Mouse (Mus musculus): ENCODE measurements around the gene Gm42674. TPM values are rescaled to one million over a fixed set of nuclear protein-coding genes. Genes with fewer than 3 reads are reported as not detected.

Gm42674 gene
- polyA plus RNA-seq (2015; fragmentation: Nextera tagmentation; extraction: Ambion mirVana), result not detected in 2 replicates

DNA sequence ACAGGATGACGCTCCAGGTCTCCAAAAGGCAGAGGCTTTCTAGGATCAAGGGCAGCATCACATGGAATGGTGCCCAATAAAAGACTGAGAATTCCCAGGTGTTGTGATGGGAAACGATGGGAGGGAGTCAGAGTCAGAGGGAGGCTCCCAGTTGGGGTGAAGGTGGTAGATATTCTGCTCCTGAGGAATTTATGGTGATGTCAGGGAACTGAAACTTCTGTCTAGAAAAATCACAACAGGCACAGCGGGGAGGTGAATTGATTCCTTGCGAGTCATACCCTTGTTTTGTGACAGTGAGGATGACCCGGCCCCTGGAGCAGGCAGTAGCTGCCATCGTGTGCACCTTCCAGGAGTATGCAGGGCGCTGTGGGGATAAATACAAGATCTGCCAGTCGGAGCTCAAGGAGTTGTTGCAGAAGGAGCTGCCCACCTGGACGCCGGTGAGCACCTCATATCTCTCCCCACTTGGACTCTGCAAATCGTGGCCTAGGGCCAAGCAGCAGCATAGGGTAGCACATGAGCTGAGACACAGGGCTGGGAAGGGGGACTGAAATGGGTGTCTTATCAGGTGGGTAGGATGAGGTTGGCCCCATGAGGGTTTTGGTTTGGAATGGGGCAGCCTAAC lies at the start of gene Gm42674:
Gene Gm42674, plus strand, starts transcription at position 419 of the 625 bp plus-strand sequence.
- no peaks in the 10 kb centered on the region for H3K9me3 ChIP-seq (ENCODE audit: low read length)
- ATAC-seq (ENCODE audit: low FRiP score, low TSS enrichment), result no peak
- no peak within 1 kb of the TSS for H3K9ac ChIP-seq (replicated peaks; ENCODE audit: low read length)
- H3K4me3 ChIP-seq (ENCODE audit: low read length), result no peak within 1 kb of the TSS
- H3K4me2 ChIP-seq (replicated peaks; ENCODE audit: low read depth, low read length), result no peak within 1 kb of the TSS
- peaks cover 26% of the 10 kb centered on the region for H3K4me1 ChIP-seq (ENCODE audit: insufficient read depth, low read length)
- 82% methylated on average over 11 of the region's 11 CpGs for WGBS
- H3K27me3 ChIP-seq (ENCODE audit: insufficient read depth, low read length), result no peaks in the 10 kb centered on the region
- no peak within 1 kb of the TSS for H3K27ac ChIP-seq (ENCODE audit: low read length)
- H3K36me3 ChIP-seq (ENCODE audit: insufficient read depth, low read length), result no peaks in the 10 kb centered on the region

DNA sequence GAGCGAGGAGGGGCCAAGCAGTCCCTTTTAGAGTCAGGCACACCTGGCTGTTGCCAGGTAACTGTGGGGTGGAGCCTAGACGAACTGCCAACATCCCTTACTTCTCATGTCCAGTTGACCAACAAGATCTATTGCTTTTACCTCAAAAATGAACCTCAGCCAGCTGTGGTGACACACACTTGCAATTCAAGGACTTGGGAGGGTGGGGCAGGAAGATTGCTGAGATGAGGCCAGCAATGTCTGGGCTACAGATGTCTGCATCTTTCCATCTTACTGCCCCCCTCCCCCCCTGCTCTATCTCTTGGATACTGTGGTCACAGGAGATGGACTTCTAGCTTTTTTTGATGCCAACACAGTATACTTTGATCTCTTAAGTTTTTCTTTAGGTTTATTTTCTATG lies 49.5 kb upstream of the Gm42674 start:
- ATAC-seq (ENCODE audit: low FRiP score, low TSS enrichment), result no peak
- H3K36me3 ChIP-seq (ENCODE audit: insufficient read depth, low read length), result no peaks in the 10 kb centered on the region
- H3K4me1 ChIP-seq (ENCODE audit: insufficient read depth, low read length), result peaks cover 9% of the 10 kb centered on the region; the same call in 1 of the 2 replicates
- H3K27ac ChIP-seq (ENCODE audit: low read length), result no peak overlapping the region
- H3K9ac ChIP-seq (replicated peaks; ENCODE audit: low read length), result no peak overlapping the region
- H3K4me2 ChIP-seq (replicated peaks; ENCODE audit: low read depth, low read length), result no peak overlapping the region
- H3K9me3 ChIP-seq (ENCODE audit: low read length), result no peaks in the 10 kb centered on the region
- no peak overlapping the region for H3K4me3 ChIP-seq (ENCODE audit: low read length)
- H3K27me3 ChIP-seq (ENCODE audit: insufficient read depth, low read length), result no peaks in the 10 kb centered on the region
- WGBS, result 65% methylated on average over 2 of the region's 2 CpGs

DNA sequence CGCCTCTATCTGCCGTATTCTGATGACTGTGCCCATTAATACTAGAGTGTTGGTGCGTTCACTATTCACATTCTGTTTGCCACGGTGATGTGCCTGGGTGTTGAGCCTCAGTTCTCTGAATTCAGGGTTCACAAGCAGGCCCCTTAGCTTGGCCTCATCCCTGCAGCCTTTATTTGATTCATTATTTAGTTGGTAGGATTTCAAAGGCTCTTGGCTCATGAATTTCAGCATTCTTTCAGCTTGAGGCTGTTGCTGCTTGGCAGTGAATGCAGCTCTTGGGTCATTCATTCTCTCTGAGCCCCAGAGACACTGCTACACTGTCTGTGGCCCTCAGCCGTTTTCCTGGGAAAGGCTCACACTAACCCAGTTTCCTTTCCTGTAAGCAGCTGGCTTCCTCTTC lies 45.8 kb upstream of the Gm42674 start:
- WGBS, result 70% methylated on average over 5 of the region's 5 CpGs
- H3K27me3 ChIP-seq (ENCODE audit: insufficient read depth, low read length), result no peaks in the 10 kb centered on the region
- no peaks in the 10 kb centered on the region for H3K36me3 ChIP-seq (ENCODE audit: insufficient read depth, low read length)
- no peaks in the 10 kb centered on the region for H3K9me3 ChIP-seq (ENCODE audit: low read length)
- ATAC-seq (ENCODE audit: low FRiP score, low TSS enrichment), result no peak
- H3K4me2 ChIP-seq (replicated peaks; ENCODE audit: low read depth, low read length), result no peak overlapping the region
- no peak overlapping the region for H3K27ac ChIP-seq (ENCODE audit: low read length)
- H3K9ac ChIP-seq (replicated peaks; ENCODE audit: low read length), result no peak overlapping the region
- H3K4me1 ChIP-seq (ENCODE audit: insufficient read depth, low read length), result no peaks in the 10 kb centered on the region
- H3K4me3 ChIP-seq (ENCODE audit: low read length), result no peak overlapping the region

DNA sequence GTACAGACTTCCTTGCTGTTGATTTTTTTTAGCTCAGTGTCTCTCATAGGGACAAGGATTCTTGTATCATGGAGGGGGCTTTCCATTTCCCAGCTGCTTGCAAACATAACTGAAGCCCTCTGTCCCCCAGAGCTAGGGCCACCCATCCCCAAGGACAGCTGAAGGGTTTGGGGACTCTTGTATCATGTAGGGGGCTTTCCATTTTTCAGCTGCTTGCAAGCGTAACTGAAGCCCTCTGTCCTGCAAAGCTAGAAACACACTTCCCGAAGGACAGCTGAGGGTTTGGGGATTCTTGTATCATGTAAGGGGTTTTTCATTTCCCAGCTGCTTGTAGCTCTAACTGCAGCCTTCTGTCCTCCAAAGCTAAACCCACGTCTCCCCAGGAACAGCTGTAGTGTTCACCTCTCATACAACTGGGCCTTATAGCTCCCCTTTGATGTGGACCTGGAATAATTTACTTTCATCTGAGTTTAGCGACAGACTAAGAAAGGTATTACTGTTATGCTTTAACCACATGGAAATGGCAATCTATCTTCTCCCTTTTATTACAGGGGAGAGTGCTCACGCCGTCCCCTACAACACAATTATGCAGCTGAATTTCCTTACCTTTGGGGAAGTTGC lies 41.6 kb upstream of the Gm42674 start, which contains the start of gene S100a3:
Gene S100a3, plus strand, starts transcription at position 571 of the 621 bp plus-strand sequence.
- WGBS, result 72% methylated on average over 6 of the region's 6 CpGs
- H3K4me3 ChIP-seq (ENCODE audit: low read length), result no peak within 1 kb of the TSS
- no peak for ATAC-seq (ENCODE audit: low FRiP score, low TSS enrichment)
- no peaks in the 10 kb centered on the region for H3K9me3 ChIP-seq (ENCODE audit: low read length)
- H3K4me1 ChIP-seq (ENCODE audit: insufficient read depth, low read length), result no peaks in the 10 kb centered on the region
- H3K4me2 ChIP-seq (replicated peaks; ENCODE audit: low read depth, low read length), result no peak within 1 kb of the TSS
- H3K36me3 ChIP-seq (ENCODE audit: insufficient read depth, low read length), result no peaks in the 10 kb centered on the region
- H3K27ac ChIP-seq (ENCODE audit: low read length), result no peak within 1 kb of the TSS
- H3K27me3 ChIP-seq (ENCODE audit: insufficient read depth, low read length), result no peaks in the 10 kb centered on the region
- no peak within 1 kb of the TSS for H3K9ac ChIP-seq (replicated peaks; ENCODE audit: low read length)

DNA sequence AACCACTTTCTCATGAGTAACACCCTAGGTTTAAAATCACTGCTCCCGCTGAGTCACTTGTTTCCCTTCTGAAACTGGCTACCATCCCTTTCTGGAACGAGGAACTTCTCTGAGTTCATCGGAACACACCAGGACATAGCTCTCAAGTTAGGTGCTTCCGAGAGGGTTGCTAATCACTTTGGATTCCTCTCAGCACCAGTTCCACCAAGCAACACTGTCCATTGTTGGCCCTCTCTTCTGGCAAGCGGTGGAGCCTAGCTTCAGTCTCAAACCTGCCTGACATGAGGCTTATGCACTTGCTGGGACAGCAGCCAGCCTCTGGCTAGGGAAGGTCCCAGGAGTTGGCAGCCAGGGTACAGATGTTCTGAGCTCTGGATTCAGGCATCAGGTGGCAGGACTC lies 27.0 kb upstream of the Gm42674 start:
- Histone ChIP-seq H3K27me3 (ENCODE audit: insufficient read depth, low read length) (no peaks in the 10 kb centered on the region), H3K9me3 (ENCODE audit: low read length) (no peaks in the 10 kb centered on the region), H3K9ac (replicated peaks; ENCODE audit: low read length) (no peak overlapping the region), H3K27ac (ENCODE audit: low read length) (no peak overlapping the region), H3K4me3 (ENCODE audit: low read length) (no peak overlapping the region), H3K4me2 (replicated peaks; ENCODE audit: low read depth, low read length) (no peak overlapping the region), H3K36me3 (ENCODE audit: insufficient read depth, low read length) (no peaks in the 10 kb centered on the region), H3K4me1 (ENCODE audit: insufficient read depth, low read length) (no peaks in the 10 kb centered on the region)
- 88% methylated on average over 5 of the region's 5 CpGs for WGBS
- no peak for ATAC-seq (ENCODE audit: low FRiP score, low TSS enrichment)

DNA sequence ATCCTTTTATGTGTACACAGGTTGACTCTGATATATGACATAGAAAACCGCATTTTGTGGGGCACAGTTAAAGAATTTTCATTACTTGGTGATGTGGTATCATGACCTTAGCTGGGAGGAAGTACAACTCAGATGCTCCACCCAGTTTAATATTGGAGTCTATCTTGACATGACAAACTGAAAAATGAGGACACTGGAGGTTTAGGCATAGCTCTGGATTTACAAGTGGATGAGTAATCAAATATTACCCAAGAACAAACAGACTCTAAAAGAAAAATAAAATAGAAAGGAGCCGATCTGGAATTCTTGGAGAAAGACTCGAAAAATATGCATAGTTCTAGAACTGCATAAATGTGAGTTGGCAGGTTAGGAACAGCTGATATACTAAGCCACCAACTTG lies 26.4 kb upstream of the Gm42674 start:
- Histone ChIP-seq H3K4me1 (ENCODE audit: insufficient read depth, low read length) (no peaks in the 10 kb centered on the region), H3K9me3 (ENCODE audit: low read length) (no peaks in the 10 kb centered on the region), H3K9ac (replicated peaks; ENCODE audit: low read length) (no peak overlapping the region), H3K36me3 (ENCODE audit: insufficient read depth, low read length) (no peaks in the 10 kb centered on the region), H3K4me3 (ENCODE audit: low read length) (no peak overlapping the region), H3K27me3 (ENCODE audit: insufficient read depth, low read length) (no peaks in the 10 kb centered on the region), H3K27ac (ENCODE audit: low read length) (no peak overlapping the region), H3K4me2 (replicated peaks; ENCODE audit: low read depth, low read length) (no peak overlapping the region)
- no peak for ATAC-seq (ENCODE audit: low FRiP score, low TSS enrichment)
- 64% methylated on average over 3 of the region's 3 CpGs for WGBS

DNA sequence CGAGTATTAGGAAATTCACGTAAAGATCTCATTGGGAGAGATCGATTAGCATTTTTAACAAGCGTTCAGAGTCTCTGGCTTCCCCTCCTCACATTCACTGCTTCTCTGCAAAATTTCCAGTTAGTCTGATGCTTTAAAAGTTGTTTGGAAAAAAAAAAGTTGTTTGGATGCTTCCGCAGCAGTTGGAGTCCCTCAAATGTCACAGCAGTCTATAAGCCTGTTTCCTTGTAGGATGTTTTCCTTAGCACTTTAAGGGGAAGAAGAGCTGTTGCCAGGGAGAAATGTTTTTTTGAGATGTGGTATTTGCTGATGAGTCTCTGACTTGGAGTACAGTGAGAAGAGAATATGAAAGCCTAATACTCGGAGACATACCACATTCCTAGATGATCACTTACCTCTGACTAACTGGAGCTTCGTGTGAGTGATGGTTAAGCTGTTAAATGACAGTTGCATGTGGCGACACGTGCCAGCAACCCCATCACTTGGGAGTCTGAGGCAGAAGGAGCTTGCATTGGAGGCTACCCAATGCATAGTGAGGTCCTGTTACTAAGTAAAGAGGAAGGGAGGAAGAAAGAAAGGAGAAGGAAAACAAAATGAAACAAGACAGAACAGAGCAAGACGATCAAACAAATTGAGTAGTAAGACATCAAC lies 25.2 kb upstream of the Gm42674 start:
- no peak for ATAC-seq (ENCODE audit: low FRiP score, low TSS enrichment)

DNA sequence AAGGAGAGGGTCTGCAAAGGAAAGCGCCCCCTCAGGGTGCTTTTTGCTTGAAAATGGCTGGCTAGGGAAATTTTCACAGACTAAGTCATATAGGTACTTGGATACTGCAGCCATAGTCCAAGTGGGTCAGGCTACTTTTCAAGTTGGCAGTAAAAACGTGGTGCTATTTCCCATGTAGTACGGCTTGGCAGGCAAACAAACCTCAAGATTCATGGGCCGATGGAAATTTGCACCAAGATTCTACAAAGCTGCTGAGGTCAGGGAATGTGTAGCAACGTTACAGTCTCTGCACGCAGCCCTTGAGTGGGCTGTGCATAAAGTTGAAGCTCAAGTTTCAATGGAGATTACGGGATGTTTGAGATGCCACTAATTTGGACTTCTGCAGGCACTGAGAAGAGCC lies 22.3 kb upstream of the Gm42674 start:
- Histone ChIP-seq H3K4me2 (replicated peaks; ENCODE audit: low read depth, low read length) (no peak overlapping the region), H3K9ac (replicated peaks; ENCODE audit: low read length) (no peak overlapping the region), H3K4me1 (ENCODE audit: insufficient read depth, low read length) (no peaks in the 10 kb centered on the region), H3K4me3 (ENCODE audit: low read length) (no peak overlapping the region), H3K36me3 (ENCODE audit: insufficient read depth, low read length) (no peaks in the 10 kb centered on the region), H3K27ac (ENCODE audit: low read length) (no peak overlapping the region), H3K27me3 (ENCODE audit: insufficient read depth, low read length) (no peaks in the 10 kb centered on the region), H3K9me3 (ENCODE audit: low read length) (no peaks in the 10 kb centered on the region)
- WGBS, result 32% methylated on average over 7 of the region's 7 CpGs
- ATAC-seq (ENCODE audit: low FRiP score, low TSS enrichment), result no peak

More for the DNA sequence above, 25.2 kb upstream of the Gm42674 start:
- 60% methylated on average over 10 of the region's 10 CpGs for WGBS
- no peaks in the 10 kb centered on the region for H3K36me3 ChIP-seq (ENCODE audit: insufficient read depth, low read length)
- no peaks in the 10 kb centered on the region for H3K4me1 ChIP-seq (ENCODE audit: insufficient read depth, low read length)
- no peaks in the 10 kb centered on the region for H3K9me3 ChIP-seq (ENCODE audit: low read length)
- no peaks in the 10 kb centered on the region for H3K27me3 ChIP-seq (ENCODE audit: insufficient read depth, low read length)
- no peak overlapping the region for H3K9ac ChIP-seq (replicated peaks; ENCODE audit: low read length)
- no peak overlapping the region for H3K27ac ChIP-seq (ENCODE audit: low read length)
- no peak overlapping the region for H3K4me2 ChIP-seq (replicated peaks; ENCODE audit: low read depth, low read length)
- no peak overlapping the region for H3K4me3 ChIP-seq (ENCODE audit: low read length)

DNA sequence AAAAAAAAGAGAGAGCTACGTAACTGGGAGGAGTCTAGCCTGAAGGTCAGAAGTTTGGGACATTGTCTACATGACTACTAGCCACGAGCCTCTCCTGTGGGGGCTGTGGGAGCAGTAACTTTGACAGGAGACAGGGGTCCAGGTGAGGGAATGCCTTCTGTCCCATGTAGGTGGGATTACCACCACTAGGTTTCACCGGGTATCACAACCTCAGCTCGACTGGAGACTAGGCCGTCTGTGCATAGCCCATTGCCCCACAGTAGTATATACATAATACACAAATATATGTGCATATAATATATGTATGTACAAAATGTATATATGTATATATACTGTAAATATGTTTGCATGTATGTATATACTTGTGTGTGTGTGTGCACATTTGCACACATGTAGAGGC lies 20.6 kb upstream of the Gm42674 start:
- Histone ChIP-seq H3K27me3 (ENCODE audit: insufficient read depth, low read length) (no peaks in the 10 kb centered on the region), H3K9ac (replicated peaks; ENCODE audit: low read length) (no peak overlapping the region), H3K4me3 (ENCODE audit: low read length) (no peak overlapping the region), H3K27ac (ENCODE audit: low read length) (no peak overlapping the region), H3K4me2 (replicated peaks; ENCODE audit: low read depth, low read length) (no peak overlapping the region), H3K36me3 (ENCODE audit: insufficient read depth, low read length) (no peaks in the 10 kb centered on the region), H3K4me1 (ENCODE audit: insufficient read depth, low read length) (0 out of 2 replicates have a peak, but pooled peaks cover 3% of the 10 kb centered on the region), H3K9me3 (ENCODE audit: low read length) (no peaks in the 10 kb centered on the region)
- WGBS, result 92% methylated on average over 5 of the region's 5 CpGs
- no peak for ATAC-seq (ENCODE audit: low FRiP score, low TSS enrichment)

DNA sequence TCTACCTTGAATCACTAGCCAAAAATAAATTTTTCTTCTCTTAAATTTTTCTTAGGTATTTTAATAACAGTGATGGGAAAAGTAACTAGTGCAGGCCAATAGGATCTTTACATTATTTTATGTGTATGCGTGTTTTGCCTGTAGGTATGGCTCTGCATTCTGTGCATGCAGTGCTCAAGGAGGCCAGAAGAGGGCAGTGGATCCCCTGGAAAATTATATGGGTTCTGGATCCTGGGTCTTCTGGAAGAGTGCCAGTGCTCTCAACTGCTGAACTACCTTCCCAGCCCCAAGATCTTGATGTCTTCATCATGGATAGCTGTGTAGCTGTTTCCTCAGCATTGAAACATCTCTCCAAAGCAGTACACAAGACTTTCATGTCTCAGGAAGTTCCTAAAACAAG lies 19.5 kb upstream of the Gm42674 start:
- Histone ChIP-seq H3K9ac (replicated peaks; ENCODE audit: low read length) (no peak overlapping the region), H3K36me3 (ENCODE audit: insufficient read depth, low read length) (no peaks in the 10 kb centered on the region), H3K9me3 (ENCODE audit: low read length) (no peaks in the 10 kb centered on the region), H3K4me2 (replicated peaks; ENCODE audit: low read depth, low read length) (no peak overlapping the region), H3K4me3 (ENCODE audit: low read length) (no peak overlapping the region), H3K4me1 (ENCODE audit: insufficient read depth, low read length) (peaks cover 6% of the 10 kb centered on the region; the same call in 1 of the 2 replicates), H3K27ac (ENCODE audit: low read length) (no peak overlapping the region), H3K27me3 (ENCODE audit: insufficient read depth, low read length) (no peaks in the 10 kb centered on the region)
- no peak for ATAC-seq (ENCODE audit: low FRiP score, low TSS enrichment)
- 94% methylated on average over 1 of the region's 1 CpGs for WGBS

All from kidney, embryonic 16.5 days (tissue).